Mouse (Mus musculus) heart, embryonic 14.5 days (tissue): ENCODE results near the gene Numbl. TPM values are rescaled to one million over a fixed set of nuclear protein-coding genes. Genes with fewer than 3 reads are reported as not detected.

Source experiments
- ATAC-seq: fragments of 200-750 bp; cut with Nextera tagmentation; 2 replicates; pipeline ENCODE4 v1.8.0; 2017; ENCODE audit warnings: low read depth, moderate TSS enrichment; ENCODE audit not compliant: insufficient number of reproducible peaks, insufficient read depth, low FRiP score
- H3K27ac ChIP-seq, 2 experiments: fragments of 200-500 bp in 1 of 2; fragments of 300-500 bp in 1 of 2; sonication (generic) in 1 of 2; replicated peaks in 1 of 2; 2 replicates each; pipeline ENCODE4 v1.5.1; 2012 to 2014; ENCODE audit warnings: low read depth in 2 of 2, low read length in 2 of 2, control low read depth in 1 of 2, mild to moderate bottlenecking in 1 of 2, mixed read lengths in 1 of 2; ENCODE audit not compliant: control insufficient read depth in 1 of 2, insufficient read depth in 1 of 2
- H3K27me3 ChIP-seq: fragments of 300-500 bp; sonication (generic); 2 replicates; pipeline ENCODE4 v1.6.1; 2014; ENCODE audit warnings: mild to moderate bottlenecking, low read length, control low read depth; ENCODE audit not compliant: control insufficient read depth, insufficient read depth
- H3K36me3 ChIP-seq: fragments of 300-500 bp; sonication (generic); 2 replicates; pipeline ENCODE4 v1.6.1; 2014; ENCODE audit warnings: mild to moderate bottlenecking, control low read depth, low read length, mixed read lengths; ENCODE audit not compliant: control insufficient read depth, insufficient read depth
- H3K4me1 ChIP-seq, 2 experiments: fragments of 200-500 bp in 1 of 2; fragments of 300-500 bp in 1 of 2; sonication (generic) in 1 of 2; 2 replicates each; pipeline ENCODE4 v1.6.1; 2012 to 2014; ENCODE audit warnings: low read length in 2 of 2, control low read depth in 1 of 2, mixed read lengths in 1 of 2; ENCODE audit not compliant: control insufficient read depth in 2 of 2, insufficient read depth in 2 of 2
- H3K4me2 ChIP-seq: fragments of 300-500 bp; sonication (generic); 2 replicates; pipeline ENCODE4 v1.6.1; 2014; ENCODE audit warnings: mild to moderate bottlenecking, low read length
- H3K4me3 ChIP-seq, 2 experiments: fragments of 200-500 bp in 1 of 2; fragments of 300-500 bp in 1 of 2; sonication (generic) in 1 of 2; 2 replicates each; pipeline ENCODE4 v1.5.1; 2012 to 2014; ENCODE audit warnings: low read length in 2 of 2, mild to moderate bottlenecking in 2 of 2, control low read depth in 1 of 2, low read depth in 1 of 2, moderate library complexity in 1 of 2; ENCODE audit not compliant: control insufficient read depth in 1 of 2, insufficient read depth in 1 of 2
- H3K9ac ChIP-seq: fragments of 300-500 bp; sonication (generic); 2 replicates; pipeline ENCODE4 v1.6.1; 2014; ENCODE audit warnings: mild to moderate bottlenecking, low read length
- H3K9me3 ChIP-seq: fragments of 300-500 bp; sonication (generic); 2 replicates; pipeline ENCODE4 v1.6.1; 2016; ENCODE audit warnings: low read length, control low read depth; ENCODE audit not compliant: control insufficient read depth
- WGBS: fragments of 180-500 bp; shearing (Covaris S2); extraction: QIAGEN DNeasy Blood & Tissue Kit; methylation state at CpG from one replicate; pipeline ENCODE4 v1.1.7; 2014; 5-methylcytosine and 5-hydroxymethylcytosine counted together
- polyA plus RNA-seq: library from polyadenylated mRNA; unstranded; fragments of >200 nt; fragmentation: Nextera tagmentation; extraction: Ambion mirVana; gene quantifications from 2 replicates; pipeline ENCODE4 v1.2.1, GENCODE M21; 2014

Gene Numbl
- polyA plus RNA-seq, 1 experiment from 2014 or later: 5.4 TPM

DNA sequence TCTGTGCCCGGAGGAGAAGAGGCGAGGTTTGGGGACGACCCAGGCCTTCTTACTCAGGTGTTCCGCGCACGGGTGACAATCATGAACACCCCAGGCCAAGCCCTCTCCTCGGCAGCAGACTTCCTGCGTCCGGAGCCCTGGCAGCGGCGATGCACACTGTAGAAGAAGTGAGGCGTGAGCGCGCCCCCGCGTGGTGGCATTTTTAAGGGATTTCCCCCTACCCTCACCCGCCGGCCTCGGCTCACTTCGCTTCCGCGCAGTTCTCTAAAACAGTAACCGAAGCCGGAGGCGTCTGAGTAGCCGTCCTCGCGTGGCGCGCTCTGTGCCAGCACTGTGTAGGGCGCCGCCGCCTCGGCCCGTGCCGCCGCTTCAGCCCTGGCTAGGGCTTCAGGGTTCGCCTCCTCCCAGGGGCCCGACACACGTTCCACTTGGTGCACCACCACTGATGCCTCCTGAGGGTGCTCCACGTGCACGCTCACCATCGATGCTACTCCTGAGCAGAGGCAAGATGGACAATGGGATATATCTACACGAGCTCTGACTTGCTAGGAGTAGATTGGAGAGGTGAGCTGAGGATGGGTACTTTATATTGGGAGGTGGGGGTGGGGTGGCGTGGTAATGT, 71.2 kb downstream of the Numbl start:
- H3K9me3 ChIP-seq: no peaks in the 10 kb centered on the region
- no peak for ATAC-seq
- 0 out of 2 replicates have a peak overlapping the region, but pooled peaks have one; percentile 49 for H3K9ac ChIP-seq
- H3K27ac ChIP-seq: no peak overlapping the region
- peaks cover 90% of the 10 kb centered on the region for H3K27me3 ChIP-seq
- H3K4me3 ChIP-seq: peak overlapping the region; percentile 10 to 18; a peak in 3 of 4 replicates
- peaks cover 11 to 44% of the 10 kb centered on the region in 2 experiments; a peak in 3 of 4 replicates for H3K4me1 ChIP-seq
- 5% methylated on average over 45 of the region's 45 CpGs for WGBS
- peak overlapping the region; percentile 61 for H3K4me2 ChIP-seq
- H3K36me3 ChIP-seq: peaks cover 20% of the 10 kb centered on the region; the same call in 1 of the 2 replicates

DNA sequence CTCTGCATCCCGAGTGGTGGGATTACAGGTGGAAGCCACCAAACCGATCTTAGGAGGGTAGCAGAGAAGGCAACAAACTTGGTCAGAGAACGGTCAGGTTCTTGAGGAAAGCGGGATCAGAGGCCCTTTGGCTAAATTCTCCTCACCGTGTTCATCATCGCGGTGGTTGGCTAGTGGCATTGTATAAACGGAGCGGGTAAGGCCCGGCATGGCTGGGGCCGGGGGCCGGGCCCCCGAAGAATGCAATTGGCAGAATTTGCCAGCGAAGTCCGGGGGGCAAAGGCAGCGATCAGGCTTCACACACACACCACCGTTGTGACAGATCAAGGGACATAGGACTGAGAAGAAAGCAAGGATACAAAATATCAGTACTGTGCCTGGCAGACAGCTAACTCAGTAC, 71.7 kb downstream of the Numbl start:
- Histone ChIP-seq H3K4me2 (peak overlapping the region; percentile 86), H3K27me3 (peaks cover 91% of the 10 kb centered on the region), H3K4me3 (peak overlapping the region in 1 of 2 experiments; percentile 62; a peak in 2 of 4 replicates), H3K4me1 (peaks cover 13 to 48% of the 10 kb centered on the region in 2 experiments; a peak in 3 of 4 replicates), H3K9me3 (no peaks in the 10 kb centered on the region), H3K36me3 (peaks cover 18% of the 10 kb centered on the region; the same call in 1 of the 2 replicates), H3K27ac (no peak overlapping the region), H3K9ac (peak overlapping the region; percentile 34; the same call in 1 of the 2 replicates)
- WGBS: 25% methylated on average over 17 of the region's 17 CpGs
- ATAC-seq: no peak

DNA sequence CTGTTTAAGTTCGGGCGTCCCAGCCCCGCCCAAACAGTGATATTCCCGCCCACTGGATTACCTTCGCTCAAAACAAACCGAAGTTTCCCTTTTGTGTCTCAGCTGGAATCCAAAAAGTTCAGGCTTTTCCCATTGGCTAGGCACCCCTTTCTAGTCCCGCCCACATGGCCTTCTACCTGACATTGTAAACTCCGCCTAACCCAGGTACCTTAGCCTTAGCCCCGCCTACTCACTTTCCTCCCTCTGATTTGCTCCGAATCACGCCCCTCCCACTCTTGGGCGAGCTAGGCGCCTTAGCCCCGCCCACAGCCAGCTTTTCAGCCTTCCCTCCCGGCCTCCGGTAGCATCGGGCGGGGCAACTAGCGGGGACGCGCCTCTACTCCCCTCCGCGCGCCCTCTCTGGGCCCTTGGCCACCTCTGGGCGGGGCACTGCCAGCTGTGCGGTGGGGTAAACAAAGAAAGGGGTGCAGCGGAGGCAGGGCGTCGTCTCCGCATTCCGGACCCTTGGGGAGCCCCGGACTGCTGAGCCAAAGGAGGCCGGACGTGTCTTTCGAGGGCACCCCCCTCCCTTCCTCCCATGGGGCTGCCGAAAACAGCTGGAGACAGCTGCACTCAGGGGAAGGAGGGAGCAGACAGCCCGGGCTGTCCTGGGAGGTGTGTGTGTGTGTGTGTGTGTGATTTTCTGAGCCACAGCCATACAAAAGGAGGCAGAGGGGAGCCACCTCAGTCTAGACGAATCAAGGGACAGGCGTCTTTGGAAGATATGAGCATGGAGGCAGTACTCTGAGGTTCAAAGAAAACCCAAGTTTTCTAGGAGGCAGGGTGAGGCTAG, 72.7 kb downstream of the Numbl start:
- H3K27me3 ChIP-seq: peaks cover 90% of the 10 kb centered on the region
- no peaks in the 10 kb centered on the region for H3K9me3 ChIP-seq
- peaks cover 13 to 50% of the 10 kb centered on the region in 2 experiments; a peak in 3 of 4 replicates for H3K4me1 ChIP-seq
- H3K27ac ChIP-seq: peak overlapping the region; percentile 61 to 82
- peak overlapping the region; percentile 86 for H3K4me2 ChIP-seq
- H3K36me3 ChIP-seq: peaks cover 18% of the 10 kb centered on the region; the same call in 1 of the 2 replicates
- H3K4me3 ChIP-seq: peak overlapping the region; percentile 52 to 62
- peak overlapping the region; percentile 78; the same call in 1 of the 2 replicates for H3K9ac ChIP-seq
- under 1% methylated on average over 39 of the region's 39 CpGs for WGBS
- peak; percentile 45 for ATAC-seq

DNA sequence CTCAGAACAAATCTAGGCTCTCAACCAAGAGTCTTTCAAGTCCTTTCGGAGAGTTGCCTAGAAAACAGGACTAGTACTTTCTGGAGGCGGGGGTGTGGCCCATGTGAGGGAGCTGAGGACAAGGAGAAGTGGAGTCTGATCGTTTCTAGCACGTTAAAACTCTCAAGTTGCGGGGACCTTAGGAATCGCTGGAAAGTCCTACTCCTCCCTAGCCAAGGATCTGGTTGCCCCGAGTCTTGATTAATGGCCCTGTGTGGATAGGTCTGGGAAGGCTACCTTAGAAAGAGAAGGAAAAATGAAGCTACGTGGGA, 73.3 kb downstream of the Numbl start:
- ATAC-seq: no peak
- WGBS: 3% methylated on average over 8 of the region's 8 CpGs
- no peaks in the 10 kb centered on the region for H3K9me3 ChIP-seq
- peaks cover 18% of the 10 kb centered on the region; the same call in 1 of the 2 replicates for H3K36me3 ChIP-seq
- H3K4me3 ChIP-seq: peak overlapping the region; percentile 52 to 62
- H3K4me2 ChIP-seq: peak overlapping the region; percentile 86
- H3K9ac ChIP-seq: peak overlapping the region; percentile 78; the same call in 1 of the 2 replicates
- peak overlapping the region; percentile 61 to 82 for H3K27ac ChIP-seq
- peaks cover 93% of the 10 kb centered on the region for H3K27me3 ChIP-seq
- H3K4me1 ChIP-seq: peaks cover 13 to 55% of the 10 kb centered on the region in 2 experiments; a peak in 3 of 4 replicates

Other genes with a start within 250 kb of the Numbl start
- not detected in 2 replicates for gene Cyp2a12, start 229.4 kb upstream of the Numbl start, polyA plus RNA-seq
- gene Cyp2f2, start 138.5 kb upstream of the Numbl start, polyA plus RNA-seq: 3.3 TPM in 1 of 2 replicates, not detected in the other
- 0.22 TPM in 1 of 2 replicates, not detected in the other for gene Cyp2t4, start 104.7 kb upstream of the Numbl start, polyA plus RNA-seq
- gene Egln2, start 91.6 kb upstream of the Numbl start, polyA plus RNA-seq: 26.7 and 31.2 TPM in 2 replicates
- gene Rab4b, start 79.5 kb upstream of the Numbl start, polyA plus RNA-seq: 42.4 and 43.4 TPM in 2 replicates
- gene Gm21983, start 77.3 kb upstream of the Numbl start, polyA plus RNA-seq: not detected in 2 replicates
- 0.53 and 1.3 TPM in 2 replicates for gene Mia, start 77.3 kb upstream of the Numbl start, polyA plus RNA-seq
- 3.3 and 3.7 TPM in 2 replicates for gene BC024978, start 62.7 kb upstream of the Numbl start, polyA plus RNA-seq
- gene Snrpa, start 62.2 kb upstream of the Numbl start, polyA plus RNA-seq: 140 and 150 TPM in 2 replicates
- 3.4 and 3.8 TPM in 2 replicates for gene Itpkc, start 29.8 kb upstream of the Numbl start, polyA plus RNA-seq
- gene Coq8b, start 25.4 kb upstream of the Numbl start, polyA plus RNA-seq: 9.9 and 11.9 TPM in 2 replicates
- gene Ltbp4, start 79.3 kb downstream of the Numbl start, polyA plus RNA-seq: 47.7 and 55.1 TPM in 2 replicates
- gene Shkbp1, start 97.6 kb downstream of the Numbl start, polyA plus RNA-seq: 18.3 and 22.0 TPM in 2 replicates
- not detected in 2 replicates for gene Gm20479, start 99.0 kb downstream of the Numbl start, polyA plus RNA-seq
- gene Sptbn4, start 189.3 kb downstream of the Numbl start, polyA plus RNA-seq: 0.15 and 0.20 TPM in 2 replicates
- 49.7 and 57.9 TPM in 2 replicates for gene Blvrb, start 189.5 kb downstream of the Numbl start, polyA plus RNA-seq
- gene Sertad3, start 215.3 kb downstream of the Numbl start, polyA plus RNA-seq: 15.7 and 19.4 TPM in 2 replicates
- 34.5 and 34.8 TPM in 2 replicates for gene Sertad1, start 228.5 kb downstream of the Numbl start, polyA plus RNA-seq
- gene Prx, start 240.9 kb downstream of the Numbl start, polyA plus RNA-seq: 0.58 and 0.59 TPM in 2 replicates